Mouse (Mus musculus) lung, adult 2 months (tissue): ENCODE measurements around the gene Tob1. TPM values are rescaled to one million over a fixed set of nuclear protein-coding genes. Genes with fewer than 3 reads are reported as not detected.

Source experiments
- DNase-seq: peaks from one replicate; pipeline ENCODE4 v3.0.0; 2022
- H3K4me1 ChIP-seq: fragments of 200-500 bp; 2 replicates; pipeline ENCODE4 v1.6.1; 2011; ENCODE audit warnings: low read length; ENCODE audit not compliant: control insufficient read depth, insufficient read depth
- H3K4me3 ChIP-seq: fragments of 200-500 bp; replicated peaks from 2 replicates; pipeline ENCODE3; 2011; ENCODE audit warnings: low read depth, mild to moderate bottlenecking, control low read depth, low read length; ENCODE audit errors: extremely low read depth
- CTCF ChIP-seq: fragments of 200-500 bp; IDR thresholded peaks from 2 replicates; pipeline ENCODE4 v1.5.1; 2011; ENCODE audit warnings: mild to moderate bottlenecking, low read length, control low read depth; ENCODE audit not compliant: insufficient read depth
- POLR2A ChIP-seq: fragments of 200-500 bp; IDR thresholded peaks from 2 replicates; pipeline ENCODE4 v1.6.1; 2011; ENCODE audit warnings: low read depth, mild to moderate bottlenecking, control low read depth, low read length, borderline replicate concordance; ENCODE audit errors: extremely low read depth
- WGBS: fragments of 180-500 bp; shearing (Covaris S2); methylation state at CpG from one replicate; pipeline ENCODE4 v1.1.7; 2018; 5-methylcytosine and 5-hydroxymethylcytosine counted together
- polyA plus RNA-seq: library from polyadenylated mRNA; depleted of rRNA; stranded (reverse); fragments of >200 nt; gene quantifications from 2 replicates; pipeline ENCODE4 v1.2.3, GENCODE M21; 2012

Gene Tob1
- polyA plus RNA-seq, 1 experiment: 27.9 TPM

- H3K4me1 ChIP-seq: no peaks in the 10 kb centered on the region; the same call in 1 of the 2 replicates
- H3K4me3 ChIP-seq: no peak overlapping the region
- TF ChIP-seq POLR2A: no peak
- TF ChIP-seq CTCF: no peak
- WGBS: 46% methylated on average over 8 of the region's 8 CpGs
- peak; percentile 33 for DNase-seq
Observed at GRCm38 (mm10) chr11:94175694-94176093, 35.6 kb upstream of the Tob1 start.

- no peak for DNase-seq
- 71% methylated on average over 15 of the region's 15 CpGs for WGBS
- TF ChIP-seq CTCF (no peak), POLR2A (no peak)
- no peaks in the 10 kb centered on the region; the same call in 1 of the 2 replicates for H3K4me1 ChIP-seq
- H3K4me3 ChIP-seq: no peak overlapping the region
Observed at GRCm38 (mm10) chr11:94177841-94178585, 33.2 kb upstream of the Tob1 start.

- no peak for TF ChIP-seq CTCF
- no peak for TF ChIP-seq POLR2A
- WGBS: 23% methylated on average over 1 of the region's 1 CpGs
- DNase-seq: no peak
- Histone ChIP-seq H3K4me1 (no peaks in the 10 kb centered on the region), H3K4me3 (no peak overlapping the region)
Observed at GRCm38 (mm10) chr11:94179768-94180167, 31.5 kb upstream of the Tob1 start.

- TF ChIP-seq POLR2A (no peak), CTCF (no peak)
- WGBS: 76% methylated on average over 4 of the region's 4 CpGs
- no peak for DNase-seq
- no peak overlapping the region for H3K4me3 ChIP-seq
- no peaks in the 10 kb centered on the region for H3K4me1 ChIP-seq
Observed at GRCm38 (mm10) chr11:94180194-94180593, 31.1 kb upstream of the Tob1 start.

- TF ChIP-seq POLR2A (no peak), CTCF (no peak)
- H3K4me3 ChIP-seq: no peak overlapping the region
- DNase-seq: no peak
- no peaks in the 10 kb centered on the region for H3K4me1 ChIP-seq
- 87% methylated on average over 8 of the region's 8 CpGs for WGBS
Observed at GRCm38 (mm10) chr11:94181694-94182093, 29.6 kb upstream of the Tob1 start.

- no peaks in the 10 kb centered on the region for H3K4me1 ChIP-seq
- no peak for TF ChIP-seq CTCF
- no peak for TF ChIP-seq POLR2A
- no peak for DNase-seq
- no peak overlapping the region for H3K4me3 ChIP-seq
- 89% methylated on average over 4 of the region's 4 CpGs for WGBS
Observed at GRCm38 (mm10) chr11:94182711-94183110, 28.5 kb upstream of the Tob1 start.

GRCm38 (mm10) chr11:94183120-94183519 lies 28.1 kb upstream of the Tob1 start:
- Histone ChIP-seq H3K4me3 (no peak overlapping the region), H3K4me1 (no peaks in the 10 kb centered on the region)
- no peak for DNase-seq
- 92% methylated on average over 5 of the region's 5 CpGs for WGBS
- TF ChIP-seq CTCF (no peak), POLR2A (no peak)

GRCm38 (mm10) chr11:94183671-94184070 lies 27.6 kb upstream of the Tob1 start:
- DNase-seq: no peak
- no peak overlapping the region for H3K4me3 ChIP-seq
- TF ChIP-seq POLR2A (no peak), CTCF (no peak)
- 52% methylated on average over 2 of the region's 2 CpGs for WGBS
- H3K4me1 ChIP-seq: no peaks in the 10 kb centered on the region

GRCm38 (mm10) chr11:94189579-94189978 lies 21.7 kb upstream of the Tob1 start:
- H3K4me1 ChIP-seq: no peaks in the 10 kb centered on the region
- H3K4me3 ChIP-seq: no peak overlapping the region
- no peak for DNase-seq
- 55% methylated on average over 10 of the region's 10 CpGs for WGBS
- TF ChIP-seq CTCF (no peak), POLR2A (no peak)

- no peaks in the 10 kb centered on the region for H3K4me1 ChIP-seq
- TF ChIP-seq POLR2A (no peak), CTCF (no peak)
- no peak for DNase-seq
- 70% methylated on average over 5 of the region's 5 CpGs for WGBS
- H3K4me3 ChIP-seq: no peak overlapping the region
Observed at GRCm38 (mm10) chr11:94190665-94191064, 20.6 kb upstream of the Tob1 start.

GRCm38 (mm10) chr11:94193109-94193508 lies 18.1 kb upstream of the Tob1 start:
- 45% methylated on average over 2 of the region's 2 CpGs for WGBS
- Histone ChIP-seq H3K4me1 (no peaks in the 10 kb centered on the region), H3K4me3 (no peak overlapping the region)
- no peak for DNase-seq
- TF ChIP-seq CTCF: no peak
- TF ChIP-seq POLR2A: no peak
